Mouse (Mus musculus) bone marrow macrophage, adult 2 months (primary cell): ENCODE data around the gene B9d1.

Experiments used
- CTCF ChIP-seq: IDR thresholded peaks from 2 replicates; pipeline ENCODE4 v1.5.1; 2012; ENCODE audit warnings: low read depth, mild to moderate bottlenecking, low read length, moderate library complexity
- POLR2A ChIP-seq: IDR thresholded peaks from 2 replicates; pipeline ENCODE4 v1.6.1; 2012; ENCODE audit warnings: mild to moderate bottlenecking, low read depth, low read length, borderline replicate concordance

DNA sequence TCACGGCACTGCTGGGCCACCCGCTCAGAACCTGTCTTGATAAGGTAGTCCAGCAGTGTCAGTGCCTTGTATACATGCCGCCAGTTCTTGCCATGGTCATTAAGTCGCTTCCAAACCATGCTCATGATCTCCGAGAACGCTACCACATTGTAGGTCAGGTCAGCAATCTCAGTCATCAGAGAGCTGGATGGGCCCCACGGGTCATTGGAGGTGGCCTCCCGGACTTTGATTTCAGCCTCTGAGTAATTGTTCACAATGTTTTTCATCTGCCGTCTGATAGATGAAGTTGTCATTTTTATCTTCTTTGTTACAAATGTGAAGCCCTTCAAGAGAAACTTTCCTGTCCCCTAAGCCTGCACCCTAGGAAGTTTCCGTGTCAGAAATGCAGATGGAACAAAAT lies 41.5 kb downstream of the B9d1 start:
- TF ChIP-seq POLR2A (no peak), CTCF (no peak)
